Mouse (Mus musculus): ENCODE measurements around the gene Daxx. TPM values are rescaled to one million over a fixed set of nuclear protein-coding genes. Genes with fewer than 3 reads are reported as not detected.

The Daxx gene
- polyA plus RNA-seq (2015; fragmentation: Illumina TruSeq; extraction: RNeasy Lipid Tissue Mini Kit (QIAGEN cat#74804); ENCODE audit: insufficient read depth, low read depth, low replicate concordance) = 9.3 TPM

GRCm38 (mm10) chr17:33909077-33909868 lies at the start of gene Daxx:
Gene Daxx, plus strand, starts transcription at chr17:33909414.

GRCm38 (mm10) chr17:33873537-33873936 lies 35.7 kb upstream of the Daxx start, which contains the start of gene Gm7029:
Gene Gm7029, plus strand, starts transcription at chr17:33873837.

GRCm38 (mm10) chr17:33890533-33891059 lies 18.6 kb upstream of the Daxx start, which contains the start of gene Kifc1:
Gene Kifc1, minus strand, starts transcription at chr17:33890661.

GRCm38 (mm10) chr17:33904835-33905234 lies 4.4 kb upstream of the Daxx start, which contains the start of gene Platr17:
Gene Platr17, plus strand, starts transcription at chr17:33905135.

GRCm38 (mm10) chr17:33915671-33916250 lies 6.5 kb downstream of the Daxx start, which contains the start of the genes Tapbp and Zbtb22:
Gene Tapbp, plus strand, starts transcription at chr17:33915899.
Gene Zbtb22, plus strand, starts transcription at chr17:33915904.

GRCm38 (mm10) chr17:33929371-33930279 lies 20.4 kb downstream of the Daxx start, which contains the start of gene Rgl2:
Gene Rgl2, plus strand, starts transcription at chr17:33929543.

GRCm38 (mm10) chr17:33940206-33940805 lies 31.1 kb downstream of the Daxx start, which contains the start of the genes Pfdn6 and Wdr46:
Gene Pfdn6, minus strand, starts transcription at chr17:33940343.
Gene Wdr46, plus strand, starts transcription at chr17:33940660.

GRCm38 (mm10) chr17:33951021-33951946 lies 42.1 kb downstream of the Daxx start, which contains the start of gene B3galt4:
Gene B3galt4, minus strand, starts transcription at chr17:33951488.

GRCm38 (mm10) chr17:33955555-33956214 lies 46.5 kb downstream of the Daxx start, which contains the start of the genes Vps52 and Rps18:
Gene Vps52, plus strand, starts transcription at chr17:33955812.
Gene Rps18, minus strand, starts transcription at chr17:33956001.

Other genes starting within 250 kb of the Daxx start
- gene Hnrnpm, start 222.6 kb upstream of the Daxx start, polyA plus RNA-seq (2015; fragmentation: Illumina TruSeq; extraction: RNeasy Lipid Tissue Mini Kit (QIAGEN cat#74804); ENCODE audit: insufficient read depth, low read depth, low replicate concordance) = 32.3 TPM
- 16.5 TPM for gene March2, start 190.7 kb upstream of the Daxx start, polyA plus RNA-seq (2015; fragmentation: Illumina TruSeq; extraction: RNeasy Lipid Tissue Mini Kit (QIAGEN cat#74804); ENCODE audit: insufficient read depth, low read depth, low replicate concordance)
- gene Rab11b, start 148.9 kb upstream of the Daxx start, polyA plus RNA-seq (2015; fragmentation: Illumina TruSeq; extraction: RNeasy Lipid Tissue Mini Kit (QIAGEN cat#74804); ENCODE audit: insufficient read depth, low read depth, low replicate concordance) = 23.5 TPM
- gene Angptl4, start 127.6 kb upstream of the Daxx start, polyA plus RNA-seq (2015; fragmentation: Illumina TruSeq; extraction: RNeasy Lipid Tissue Mini Kit (QIAGEN cat#74804); ENCODE audit: insufficient read depth, low read depth, low replicate concordance) = 6.9 TPM
- 38.1 TPM for gene Kank3, start 98.9 kb upstream of the Daxx start, polyA plus RNA-seq (2015; fragmentation: Illumina TruSeq; extraction: RNeasy Lipid Tissue Mini Kit (QIAGEN cat#74804); ENCODE audit: insufficient read depth, low read depth, low replicate concordance)
- 1,005 TPM for gene Rps28, start 84.9 kb upstream of the Daxx start, polyA plus RNA-seq (2015; fragmentation: Illumina TruSeq; extraction: RNeasy Lipid Tissue Mini Kit (QIAGEN cat#74804); ENCODE audit: insufficient read depth, low read depth, low replicate concordance)
- 92.9 TPM for gene Ndufa7, start 84.8 kb upstream of the Daxx start, polyA plus RNA-seq (2015; fragmentation: Illumina TruSeq; extraction: RNeasy Lipid Tissue Mini Kit (QIAGEN cat#74804); ENCODE audit: insufficient read depth, low read depth, low replicate concordance)
- 11.7 TPM for gene Cd320, start 66.3 kb upstream of the Daxx start, polyA plus RNA-seq (2015; fragmentation: Illumina TruSeq; extraction: RNeasy Lipid Tissue Mini Kit (QIAGEN cat#74804); ENCODE audit: insufficient read depth, low read depth, low replicate concordance)
- not detected for gene Gm7029, start 35.6 kb upstream of the Daxx start, polyA plus RNA-seq (2015; fragmentation: Illumina TruSeq; extraction: RNeasy Lipid Tissue Mini Kit (QIAGEN cat#74804); ENCODE audit: insufficient read depth, low read depth, low replicate concordance)
- gene Kifc1, start 18.8 kb upstream of the Daxx start, polyA plus RNA-seq (2015; fragmentation: Illumina TruSeq; extraction: RNeasy Lipid Tissue Mini Kit (QIAGEN cat#74804); ENCODE audit: insufficient read depth, low read depth, low replicate concordance) = 0.59 TPM
- not detected for gene Platr17, start 4.3 kb upstream of the Daxx start, polyA plus RNA-seq (2015; fragmentation: Illumina TruSeq; extraction: RNeasy Lipid Tissue Mini Kit (QIAGEN cat#74804); ENCODE audit: insufficient read depth, low read depth, low replicate concordance)
- 40.4 TPM for gene Tapbp, start 6.5 kb downstream of the Daxx start, polyA plus RNA-seq (2015; fragmentation: Illumina TruSeq; extraction: RNeasy Lipid Tissue Mini Kit (QIAGEN cat#74804); ENCODE audit: insufficient read depth, low read depth, low replicate concordance)
- gene Zbtb22, start 6.5 kb downstream of the Daxx start, polyA plus RNA-seq (2015; fragmentation: Illumina TruSeq; extraction: RNeasy Lipid Tissue Mini Kit (QIAGEN cat#74804); ENCODE audit: insufficient read depth, low read depth, low replicate concordance) = 4.3 TPM
- 33.8 TPM for gene Rgl2, start 20.1 kb downstream of the Daxx start, polyA plus RNA-seq (2015; fragmentation: Illumina TruSeq; extraction: RNeasy Lipid Tissue Mini Kit (QIAGEN cat#74804); ENCODE audit: insufficient read depth, low read depth, low replicate concordance)
- gene Pfdn6, start 30.9 kb downstream of the Daxx start, polyA plus RNA-seq (2015; fragmentation: Illumina TruSeq; extraction: RNeasy Lipid Tissue Mini Kit (QIAGEN cat#74804); ENCODE audit: insufficient read depth, low read depth, low replicate concordance) = 33.2 TPM
- gene Wdr46, start 31.2 kb downstream of the Daxx start, polyA plus RNA-seq (2015; fragmentation: Illumina TruSeq; extraction: RNeasy Lipid Tissue Mini Kit (QIAGEN cat#74804); ENCODE audit: insufficient read depth, low read depth, low replicate concordance) = 3.8 TPM
- gene B3galt4, start 42.1 kb downstream of the Daxx start, polyA plus RNA-seq (2015; fragmentation: Illumina TruSeq; extraction: RNeasy Lipid Tissue Mini Kit (QIAGEN cat#74804); ENCODE audit: insufficient read depth, low read depth, low replicate concordance) = 2.8 TPM
- 12.3 TPM for gene Vps52, start 46.4 kb downstream of the Daxx start, polyA plus RNA-seq (2015; fragmentation: Illumina TruSeq; extraction: RNeasy Lipid Tissue Mini Kit (QIAGEN cat#74804); ENCODE audit: insufficient read depth, low read depth, low replicate concordance)
- 762 TPM for gene Rps18, start 46.6 kb downstream of the Daxx start, polyA plus RNA-seq (2015; fragmentation: Illumina TruSeq; extraction: RNeasy Lipid Tissue Mini Kit (QIAGEN cat#74804); ENCODE audit: insufficient read depth, low read depth, low replicate concordance)
- gene H2-K1, start 90.9 kb downstream of the Daxx start, polyA plus RNA-seq (2015; fragmentation: Illumina TruSeq; extraction: RNeasy Lipid Tissue Mini Kit (QIAGEN cat#74804); ENCODE audit: insufficient read depth, low read depth, low replicate concordance) = 424 TPM
- 14.0 TPM for gene Ring1, start 115.3 kb downstream of the Daxx start, polyA plus RNA-seq (2015; fragmentation: Illumina TruSeq; extraction: RNeasy Lipid Tissue Mini Kit (QIAGEN cat#74804); ENCODE audit: insufficient read depth, low read depth, low replicate concordance)
- gene H2-Ke6, start 118.6 kb downstream of the Daxx start, polyA plus RNA-seq (2015; fragmentation: Illumina TruSeq; extraction: RNeasy Lipid Tissue Mini Kit (QIAGEN cat#74804); ENCODE audit: insufficient read depth, low read depth, low replicate concordance) = 55.1 TPM
- 42.1 TPM for gene Slc39a7, start 122.3 kb downstream of the Daxx start, polyA plus RNA-seq (2015; fragmentation: Illumina TruSeq; extraction: RNeasy Lipid Tissue Mini Kit (QIAGEN cat#74804); ENCODE audit: insufficient read depth, low read depth, low replicate concordance)
- gene Rxrb, start 122.4 kb downstream of the Daxx start, polyA plus RNA-seq (2015; fragmentation: Illumina TruSeq; extraction: RNeasy Lipid Tissue Mini Kit (QIAGEN cat#74804); ENCODE audit: insufficient read depth, low read depth, low replicate concordance) = 19.4 TPM
- gene Col11a2, start 130.0 kb downstream of the Daxx start, polyA plus RNA-seq (2015; fragmentation: Illumina TruSeq; extraction: RNeasy Lipid Tissue Mini Kit (QIAGEN cat#74804); ENCODE audit: insufficient read depth, low read depth, low replicate concordance) = 1.9 TPM
- not detected for gene H2-Oa, start 182.9 kb downstream of the Daxx start, polyA plus RNA-seq (2015; fragmentation: Illumina TruSeq; extraction: RNeasy Lipid Tissue Mini Kit (QIAGEN cat#74804); ENCODE audit: insufficient read depth, low read depth, low replicate concordance)
- gene H2-DMa, start 210.1 kb downstream of the Daxx start, polyA plus RNA-seq (2015; fragmentation: Illumina TruSeq; extraction: RNeasy Lipid Tissue Mini Kit (QIAGEN cat#74804); ENCODE audit: insufficient read depth, low read depth, low replicate concordance) = 2.6 TPM
- gene Brd2, start 213.2 kb downstream of the Daxx start, polyA plus RNA-seq (2015; fragmentation: Illumina TruSeq; extraction: RNeasy Lipid Tissue Mini Kit (QIAGEN cat#74804); ENCODE audit: insufficient read depth, low read depth, low replicate concordance) = 51.9 TPM
- gene H2-DMb2, start 233.9 kb downstream of the Daxx start, polyA plus RNA-seq (2015; fragmentation: Illumina TruSeq; extraction: RNeasy Lipid Tissue Mini Kit (QIAGEN cat#74804); ENCODE audit: insufficient read depth, low read depth, low replicate concordance) = 1.9 TPM
- 7.8 TPM for gene H2-DMb1, start 243.7 kb downstream of the Daxx start, polyA plus RNA-seq (2015; fragmentation: Illumina TruSeq; extraction: RNeasy Lipid Tissue Mini Kit (QIAGEN cat#74804); ENCODE audit: insufficient read depth, low read depth, low replicate concordance)